Mouse (Mus musculus): ENCODE measurements around the gene Tmem140. TPM values are rescaled to one million over a fixed set of nuclear protein-coding genes. Genes with fewer than 3 reads are reported as not detected.

Gene Tmem140
- total RNA-seq (2021): 10 to 100 TPM; 26.4 to 32.9 TPM
- long read RNA-seq, experiment 1, transcript Tmem140-201 (2 exons, 2,614 nt): major isoform, 37 of 40 reads
- long read RNA-seq, experiment 1, partial matches to known transcripts: 0 of 40 reads
- long read RNA-seq, experiment 1, other reads (novel, unspliced or antisense): 3 of 40 reads
- long read RNA-seq, experiment 2, transcript Tmem140-201 (2 exons, 2,614 nt): major isoform, 37 of 43 reads
- long read RNA-seq, experiment 2, partial matches to known transcripts: 0 of 43 reads
- long read RNA-seq, experiment 2, other reads (novel, unspliced or antisense): 3 of 43 reads

GRCm38 (mm10) chr6:34862791-34863403, at the start of gene Tmem140:
TSS of gene Tmem140 (plus strand) at chr6:34863146.
- peak within 1 kb of the TSS; percentile 86 for H3K4me3 ChIP-seq
- no peak for TF ChIP-seq CTCF (IDR thresholded peaks at IDR 0.05)
- peak within 1 kb of the TSS; percentile 96 for H3K27ac ChIP-seq
- intact Hi-C loops (cut with DNase I): loop anchor here (2.0 to 10.0 kb wide), 4 partner anchors 14 to 378 kb away; partner anchors contain the start of gene Agbl3
- DNase-seq: peak; percentile 66

GRCm38 (mm10) chr6:34824406-34824805, 38.5 kb upstream of the Tmem140 start:
- no peak for DNase-seq
- H3K27ac ChIP-seq: no peak overlapping the region
- no peak for TF ChIP-seq CTCF (IDR thresholded peaks at IDR 0.05)
- no peak overlapping the region for H3K4me3 ChIP-seq
- intact Hi-C loops (cut with DNase I): no loop called here

- TF ChIP-seq CTCF (IDR thresholded peaks at IDR 0.05): no peak
- Histone ChIP-seq H3K4me3 (no peak overlapping the region), H3K27ac (no peak overlapping the region)
- intact Hi-C loops (cut with DNase I): no loop called here
- DNase-seq: no peak
Observed at GRCm38 (mm10) chr6:34832352-34832751, 30.6 kb upstream of the Tmem140 start.

GRCm38 (mm10) chr6:34861546-34862053, 1.3 kb upstream of the Tmem140 start:
- no peak for TF ChIP-seq CTCF (IDR thresholded peaks at IDR 0.05)
- intact Hi-C loops (cut with DNase I): loop anchor here (2.0 to 10.0 kb wide), 4 partner anchors 15 to 377 kb away; partner anchors contain the start of gene Agbl3
- peak overlapping the region; percentile 96 for H3K27ac ChIP-seq
- no peak overlapping the region; the same call in 1 of the 2 replicates for H3K4me3 ChIP-seq
- DNase-seq: no peak

GRCm38 (mm10) chr6:34862381-34862780, 565 bp upstream of the Tmem140 start:
- peak overlapping the region; percentile 86 for H3K4me3 ChIP-seq
- intact Hi-C loops (cut with DNase I): loop anchor here (2.0 to 10.0 kb wide), 4 partner anchors 14 to 378 kb away; partner anchors contain the start of gene Agbl3

GRCm38 (mm10) chr6:34863786-34864514, 1.0 kb downstream of the Tmem140 start:
- intact Hi-C loops (cut with DNase I): loop anchor here (2.0 to 10.0 kb wide), 4 partner anchors 13 to 379 kb away; partner anchors contain the start of gene Agbl3
- peak overlapping the region; percentile 86 for H3K4me3 ChIP-seq
- no peak for DNase-seq
- TF ChIP-seq CTCF (IDR thresholded peaks at IDR 0.05): no peak
- peak overlapping the region; percentile 96 for H3K27ac ChIP-seq

More at GRCm38 (mm10) chr6:34862381-34862780, 565 bp upstream of the Tmem140 start:
- peak; percentile 48 for DNase-seq
- no peak for TF ChIP-seq CTCF (IDR thresholded peaks at IDR 0.05)
- peak overlapping the region; percentile 96 for H3K27ac ChIP-seq

- peak overlapping the region; percentile 96 for H3K27ac ChIP-seq
- peak; percentile 60 for DNase-seq
- H3K4me3 ChIP-seq: peak overlapping the region; percentile 86
- TF ChIP-seq CTCF (IDR thresholded peaks at IDR 0.05): no peak
- intact Hi-C loops (cut with DNase I): loop anchor here (10.0 kb wide), 2 partner anchors 250 to 380 kb away; no protein-coding TSS in a partner anchor
Observed at GRCm38 (mm10) chr6:34865213-34865612, 2.3 kb downstream of the Tmem140 start.

- H3K27ac ChIP-seq: peak overlapping the region; percentile 96
- intact Hi-C loops (cut with DNase I): loop anchor here (10.0 kb wide), 2 partner anchors 251 to 381 kb away; no protein-coding TSS in a partner anchor
- H3K4me3 ChIP-seq: peak overlapping the region; percentile 86
- peak; percentile 59 for DNase-seq
- TF ChIP-seq CTCF (IDR thresholded peaks at IDR 0.05): no peak
Observed at GRCm38 (mm10) chr6:34865711-34866593, 3.0 kb downstream of the Tmem140 start.

GRCm38 (mm10) chr6:34866786-34867185, 3.8 kb downstream of the Tmem140 start:
- Histone ChIP-seq H3K27ac (peak overlapping the region; percentile 96), H3K4me3 (peak overlapping the region; percentile 86)
- DNase-seq: no peak
- no peak for TF ChIP-seq CTCF (IDR thresholded peaks at IDR 0.05)
- intact Hi-C loops (cut with DNase I): loop anchor here (10.0 kb wide), 2 partner anchors 252 to 382 kb away; no protein-coding TSS in a partner anchor

- peak overlapping the region; percentile 86 for H3K4me3 ChIP-seq
- TF ChIP-seq CTCF (IDR thresholded peaks at IDR 0.05): no peak
- DNase-seq: no peak
- H3K27ac ChIP-seq: peak overlapping the region; percentile 96
- intact Hi-C loops (cut with DNase I): loop anchor here (10.0 kb wide), 2 partner anchors 253 to 383 kb away; no protein-coding TSS in a partner anchor
Observed at GRCm38 (mm10) chr6:34867301-34867994, 4.5 kb downstream of the Tmem140 start.

- Histone ChIP-seq H3K27ac (peak overlapping the region; percentile 96), H3K4me3 (peak overlapping the region; percentile 86)
- TF ChIP-seq CTCF (IDR thresholded peaks at IDR 0.05): no peak
- no peak for DNase-seq
- intact Hi-C loops (cut with DNase I): loop anchor here (10.0 kb wide), 2 partner anchors 253 to 383 kb away; no protein-coding TSS in a partner anchor
Observed at GRCm38 (mm10) chr6:34867995-34868350, 5.0 kb downstream of the Tmem140 start.
